Mouse (Mus musculus) telencephalon, adult 2 months (tissue): ENCODE results near the gene Gm5938.

Source experiments
- DNase-seq: peaks from one replicate; pipeline ENCODE4 v3.0.0-alpha.2; 2011; ENCODE audit warnings: low read depth, low spot score

Gene Gm5938

GRCm38 (mm10) chrX:78125167-78125566 lies at the start of gene Gm5938:
TSS of gene Gm5938 (plus strand) at chrX:78125467.
- DNase-seq: no peak

GRCm38 (mm10) chrX:78091274-78091673 lies 34.0 kb upstream of the Gm5938 start, which contains the start of gene Obp1a:
TSS of gene Obp1a (minus strand) at chrX:78091374.
- DNase-seq: no peak
